Mouse (Mus musculus) layer of hippocampus, postnatal 25 days (tissue): ENCODE measurements around the gene Aifm1. TPM values are rescaled to one million over a fixed set of nuclear protein-coding genes. Genes with fewer than 3 reads are reported as not detected.

ENCODE experiments used
- DNase-seq, 2 experiments: peaks; one replicate each; pipeline ENCODE4 v3.0.0; 2022; ENCODE audit warnings: mixed read lengths in 2 of 2, low spot score in 1 of 2; ENCODE audit errors: extremely low spot score in 1 of 2
- total RNA-seq, 2 experiments: library from RNA; stranded (reverse); gene quantifications; 2 replicates each; pipeline ENCODE4 v1.2.3; 2021

The Aifm1 gene
- total RNA-seq, 2 experiments from 2014 or later, result 27.6 to 28.7 TPM

- no peak for DNase-seq
Measured at GRCm38 (mm10) chrX:48428642-48429041, 84.7 kb downstream of the Aifm1 start.

- no peak for DNase-seq
Measured at GRCm38 (mm10) chrX:48428241-48428640, 85.1 kb downstream of the Aifm1 start.

DNA sequence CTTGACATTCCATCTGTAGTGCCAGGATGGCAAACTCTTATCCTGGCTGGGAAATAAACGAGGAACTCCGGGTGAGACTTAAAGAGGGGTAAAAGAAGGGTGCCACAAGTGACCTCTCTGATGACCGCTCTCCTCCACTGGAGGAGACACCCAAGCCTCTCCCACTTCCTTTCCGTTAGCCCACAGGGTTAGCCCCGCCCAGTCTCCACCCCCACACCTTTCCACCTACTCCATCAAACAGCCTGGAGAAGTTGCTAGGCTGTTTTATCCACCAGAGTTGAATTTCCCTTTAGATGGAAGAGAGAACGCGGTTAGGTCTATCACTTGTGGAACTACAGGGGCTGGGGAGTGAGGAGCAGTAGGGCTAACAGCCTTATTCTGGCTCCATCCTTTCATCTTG lies 88.1 kb downstream of the Aifm1 start:
- no peak for DNase-seq

Other genes starting within 250 kb of the Aifm1 start
- gene Bcorl1, start 172.2 kb downstream of the Aifm1 start, total RNA-seq, result 10 to 100 TPM; 15.2 to 19.3 TPM
- gene Elf4, start 50.4 kb downstream of the Aifm1 start, total RNA-seq, result under 1 TPM; 0.47 to 0.73 TPM
- 10 to 100 TPM; 24.6 to 25.1 TPM for gene Rab33a, start 5.7 kb upstream of the Aifm1 start, total RNA-seq
- 10 to 100 TPM; 18.7 to 25.9 TPM for gene Zfp280c, start 80.9 kb upstream of the Aifm1 start, total RNA-seq
- 10 to 100 TPM; 50.5 to 54.6 TPM for gene Slc25a14, start 109.8 kb upstream of the Aifm1 start, total RNA-seq
- not detected for gene Gpr119, start 160.9 kb upstream of the Aifm1 start, total RNA-seq
- 1 to 10 TPM; 4.2 to 5.1 TPM for gene Rbmx2, start 181.4 kb upstream of the Aifm1 start, total RNA-seq